Mouse (Mus musculus): ENCODE results near the gene Pola2.

- TF ChIP-seq CTCF (IDR thresholded peaks at IDR 0.05; ENCODE audit: borderline replicate concordance, extremely low read depth, insufficient read depth, insufficient read length) (no peak), POLR2A (IDR thresholded peaks at IDR 0.05; ENCODE audit: borderline replicate concordance, extremely low read depth, insufficient read depth, insufficient read length, poor library complexity, severe bottlenecking) (no peak)
These were observed 71.3 kb downstream of the Pola2 start for GRCm38 (mm10) chr19:5892735-5893134.

All from brain, embryonic 14.5 days (tissue).